Mouse (Mus musculus) intestine, embryonic 14.5 days (tissue): ENCODE data around the gene Rnf149. TPM values are rescaled to one million over a fixed set of nuclear protein-coding genes. Genes with fewer than 3 reads are reported as not detected.

Source experiments
- ATAC-seq: fragments of 200-750 bp; cut with Nextera tagmentation; replicated peaks from 2 replicates; pipeline ENCODE4 v1.8.0; 2017; ENCODE audit warnings: low read depth, moderate number of reproducible peaks, moderate TSS enrichment, moderate library complexity; ENCODE audit not compliant: low FRiP score, low TSS enrichment
- DNase-seq: peaks from one replicate; pipeline ENCODE4 v3.0.0-alpha.2; 2018; ENCODE audit warnings: low spot score
- H3K27ac ChIP-seq: fragments of 300-500 bp; sonication (generic); 2 replicates; pipeline ENCODE4 v1.5.1; 2014; ENCODE audit warnings: low read depth, mild to moderate bottlenecking, control low read depth
- H3K27me3 ChIP-seq: fragments of 300-500 bp; sonication (generic); replicated peaks from 2 replicates; pipeline ENCODE4 v1.6.1; 2014; ENCODE audit warnings: low read length, control low read depth; ENCODE audit not compliant: control insufficient read depth, insufficient read depth
- H3K36me3 ChIP-seq: fragments of 300-500 bp; sonication (generic); 2 replicates; pipeline ENCODE4 v1.6.1; 2014; ENCODE audit warnings: low read length, control low read depth; ENCODE audit not compliant: control insufficient read depth, insufficient read depth
- H3K4me1 ChIP-seq: fragments of 300-500 bp; sonication (generic); replicated peaks from 2 replicates; pipeline ENCODE4 v1.6.1; 2014; ENCODE audit warnings: low read length, control low read depth, mixed read lengths; ENCODE audit not compliant: control insufficient read depth, insufficient read depth
- H3K4me2 ChIP-seq: fragments of 300-500 bp; sonication (generic); 2 replicates; pipeline ENCODE4 v1.6.1; 2014; ENCODE audit warnings: low read length
- H3K4me3 ChIP-seq: fragments of 300-500 bp; sonication (generic); 2 replicates; pipeline ENCODE4 v1.5.1; 2014; ENCODE audit warnings: low read depth, low read length, control low read depth, mixed read lengths
- H3K9ac ChIP-seq: fragments of 300-500 bp; sonication (generic); 2 replicates; pipeline ENCODE4 v1.6.1; 2014; ENCODE audit warnings: mild to moderate bottlenecking, low read length
- H3K9me3 ChIP-seq: fragments of 300-500 bp; sonication (generic); 2 replicates; pipeline ENCODE4 v1.6.1; 2016; ENCODE audit warnings: low read length, control low read depth; ENCODE audit not compliant: control insufficient read depth
- WGBS: fragments of 180-500 bp; shearing (Covaris S2); extraction: QIAGEN DNeasy Blood & Tissue Kit; methylation state at CpG from one replicate; pipeline ENCODE4 v1.1.7; 2014; 5-methylcytosine and 5-hydroxymethylcytosine counted together
- polyA plus RNA-seq: library from polyadenylated mRNA; unstranded; fragments of >200 nt; fragmentation: Nextera tagmentation; extraction: Ambion mirVana; gene quantifications from 2 replicates; pipeline ENCODE4 v1.2.1, GENCODE M21; 2014

Rnf149 gene
- polyA plus RNA-seq, 1 experiment from 2014 or later, result 44.7 TPM

DNA sequence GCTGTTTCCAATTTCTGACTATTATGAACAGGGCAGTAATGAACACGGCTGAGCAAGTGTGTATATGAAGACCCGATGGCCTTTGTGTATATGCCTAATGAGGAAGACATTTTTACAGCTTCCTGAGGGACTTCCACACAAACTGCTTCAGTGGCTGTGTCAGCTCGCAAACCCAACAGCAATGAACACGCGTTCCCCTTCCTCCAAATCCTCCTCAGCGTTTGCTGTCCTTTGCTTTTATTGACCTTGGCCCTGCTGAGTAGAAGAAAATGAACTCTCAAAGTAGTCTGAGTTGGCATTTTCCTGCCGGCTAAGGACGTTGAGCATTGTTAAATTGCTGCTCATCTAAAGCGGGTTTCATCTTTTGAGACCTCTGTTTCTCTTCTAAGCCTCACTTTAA lies 8.2 kb upstream of the Rnf149 start:
- H3K27me3 ChIP-seq, result no peaks in the 10 kb centered on the region
- no peak overlapping the region for H3K27ac ChIP-seq
- WGBS, result 78% methylated on average over 9 of the region's 9 CpGs
- no peak for DNase-seq
- no peak overlapping the region for H3K4me2 ChIP-seq
- H3K36me3 ChIP-seq, result no peaks in the 10 kb centered on the region
- no peak overlapping the region for H3K9ac ChIP-seq
- H3K9me3 ChIP-seq, result no peaks in the 10 kb centered on the region
- no peak for ATAC-seq
- no peak overlapping the region for H3K4me3 ChIP-seq
- no peaks in the 10 kb centered on the region for H3K4me1 ChIP-seq

GRCm38 (mm10) chr1:39583173-39583572 lies 6.0 kb upstream of the Rnf149 start:
- no peaks in the 10 kb centered on the region for H3K36me3 ChIP-seq
- H3K4me2 ChIP-seq, result no peak overlapping the region
- 93% methylated on average over 9 of the region's 9 CpGs for WGBS
- ATAC-seq, result no peak
- H3K9ac ChIP-seq, result no peak overlapping the region
- H3K9me3 ChIP-seq, result no peaks in the 10 kb centered on the region
- no peaks in the 10 kb centered on the region for H3K4me1 ChIP-seq
- no peak overlapping the region for H3K4me3 ChIP-seq
- H3K27ac ChIP-seq, result no peak overlapping the region
- DNase-seq, result no peak
- no peaks in the 10 kb centered on the region for H3K27me3 ChIP-seq

- 90% methylated on average over 2 of the region's 3 CpGs for WGBS
- no peak overlapping the region for H3K27ac ChIP-seq
- H3K9me3 ChIP-seq, result no peaks in the 10 kb centered on the region
- DNase-seq, result no peak
- 0 out of 2 replicates have a peak, but pooled peaks cover 5% of the 10 kb centered on the region for H3K4me1 ChIP-seq
- H3K36me3 ChIP-seq, result no peaks in the 10 kb centered on the region
- no peak overlapping the region for H3K9ac ChIP-seq
- H3K4me3 ChIP-seq, result no peak overlapping the region
- no peak for ATAC-seq
- H3K27me3 ChIP-seq, result no peaks in the 10 kb centered on the region
- no peak overlapping the region for H3K4me2 ChIP-seq
These were observed 4.0 kb upstream of the Rnf149 start for GRCm38 (mm10) chr1:39581215-39581614.

DNA sequence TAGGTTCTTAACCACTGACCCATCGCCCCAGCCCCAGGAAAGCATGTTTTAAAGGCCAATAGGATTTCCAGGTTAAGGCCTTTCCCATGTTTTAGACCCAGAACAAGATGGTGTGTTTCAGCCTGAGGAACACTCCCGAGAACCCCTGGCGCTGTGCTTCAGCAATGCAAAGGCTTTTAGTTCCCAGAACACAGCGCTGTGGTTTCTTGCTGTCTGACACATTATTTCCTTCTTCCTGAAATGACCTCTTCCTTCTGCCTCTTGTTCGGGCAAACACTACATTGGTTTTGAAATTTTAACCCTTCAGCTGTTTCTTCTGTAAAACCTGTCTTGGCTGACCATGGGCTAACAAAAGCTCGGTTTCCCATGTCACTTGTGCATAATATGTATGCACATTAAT lies 1.9 kb upstream of the Rnf149 start:
- H3K9ac ChIP-seq, result no peak overlapping the region
- no peaks in the 10 kb centered on the region for H3K27me3 ChIP-seq
- peaks cover 13% of the 10 kb centered on the region for H3K4me1 ChIP-seq
- no peaks in the 10 kb centered on the region for H3K9me3 ChIP-seq
- ATAC-seq (no peak), DNase-seq (no peak)
- no peak overlapping the region for H3K27ac ChIP-seq
- H3K4me2 ChIP-seq, result no peak overlapping the region
- no peak overlapping the region for H3K4me3 ChIP-seq
- WGBS, result 75% methylated on average over 6 of the region's 6 CpGs
- H3K36me3 ChIP-seq, result no peaks in the 10 kb centered on the region

DNA sequence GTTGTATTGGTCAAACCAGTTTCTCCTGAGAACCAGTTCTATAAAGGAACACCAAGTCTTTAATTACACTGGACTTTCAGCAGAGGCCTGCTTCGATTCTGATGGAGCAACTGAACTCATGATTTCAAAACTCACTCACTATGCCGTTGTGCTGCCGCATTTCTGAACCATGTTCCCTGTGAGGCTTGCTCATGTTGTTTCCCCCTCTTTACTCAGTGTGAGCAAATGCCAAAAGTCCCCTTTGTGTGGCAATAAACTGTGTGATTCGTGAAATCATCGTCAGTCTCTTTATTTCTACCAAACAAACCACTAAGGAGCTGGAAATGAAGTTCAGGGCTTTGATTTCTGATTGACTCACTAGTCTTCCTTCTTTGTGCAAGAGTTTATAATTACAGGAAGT lies 1.2 kb upstream of the Rnf149 start:
- no peak overlapping the region for H3K4me2 ChIP-seq
- no peak overlapping the region for H3K4me3 ChIP-seq
- DNase-seq, result no peak
- H3K9ac ChIP-seq, result no peak overlapping the region
- ATAC-seq, result no peak
- no peak overlapping the region for H3K27ac ChIP-seq
- H3K27me3 ChIP-seq, result no peaks in the 10 kb centered on the region
- WGBS, result 77% methylated on average over 5 of the region's 5 CpGs
- no peaks in the 10 kb centered on the region for H3K9me3 ChIP-seq
- no peaks in the 10 kb centered on the region for H3K36me3 ChIP-seq
- H3K4me1 ChIP-seq, result peaks cover 13% of the 10 kb centered on the region

GRCm38 (mm10) chr1:39576431-39577243 lies 568 bp downstream of the Rnf149 start:
- Histone ChIP-seq H3K9ac (peak overlapping the region; percentile 92), H3K4me3 (peak overlapping the region; percentile 94), H3K27ac (peak overlapping the region; percentile 98), H3K27me3 (no peaks in the 10 kb centered on the region), H3K36me3 (no peaks in the 10 kb centered on the region), H3K4me1 (peaks cover 18% of the 10 kb centered on the region), H3K9me3 (no peaks in the 10 kb centered on the region), H3K4me2 (peak overlapping the region; percentile 80)
- DNase-seq, result peak; percentile 84
- ATAC-seq, result peak; percentile 80
- WGBS, result 1% methylated on average over 88 of the region's 88 CpGs

- Histone ChIP-seq H3K4me2 (peak overlapping the region; percentile 80), H3K4me3 (peak overlapping the region; percentile 94), H3K27me3 (no peaks in the 10 kb centered on the region), H3K9me3 (no peaks in the 10 kb centered on the region), H3K36me3 (no peaks in the 10 kb centered on the region), H3K4me1 (peaks cover 18% of the 10 kb centered on the region), H3K9ac (peak overlapping the region; percentile 92), H3K27ac (peak overlapping the region; percentile 98; the same call in 1 of the 2 replicates)
- 15% methylated on average over 8 of the region's 8 CpGs for WGBS
- no peak for ATAC-seq
- no peak for DNase-seq
These were observed 1.3 kb downstream of the Rnf149 start for GRCm38 (mm10) chr1:39575778-39576375.

- WGBS, result 64% methylated on average over 7 of the region's 7 CpGs
These were observed 3.3 kb downstream of the Rnf149 start for GRCm38 (mm10) chr1:39573890-39574289.

More at GRCm38 (mm10) chr1:39573890-39574289, 3.3 kb downstream of the Rnf149 start:
- H3K4me1 ChIP-seq, result peaks cover 18% of the 10 kb centered on the region
- H3K4me2 ChIP-seq, result no peak overlapping the region
- H3K36me3 ChIP-seq, result no peaks in the 10 kb centered on the region
- DNase-seq (no peak), ATAC-seq (no peak)
- no peaks in the 10 kb centered on the region for H3K27me3 ChIP-seq
- H3K9me3 ChIP-seq, result no peaks in the 10 kb centered on the region
- H3K4me3 ChIP-seq, result no peak overlapping the region
- H3K27ac ChIP-seq, result no peak overlapping the region
- H3K9ac ChIP-seq, result no peak overlapping the region
